Mouse (Mus musculus) kidney, postnatal 25 days (tissue): Measurements from ENCODE around the gene Hs3st2.

Source experiments
- DNase-seq, 2 experiments: peaks; one replicate each; pipeline ENCODE4 v3.0.0; 2021; ENCODE audit warnings: mixed read lengths in 2 of 2

Hs3st2 gene

GRCm38 (mm10) chr7:121460626-121461025, 69.0 kb downstream of the Hs3st2 start:
- no peak for DNase-seq

- DNase-seq = no peak
Observed at GRCm38 (mm10) chr7:121464441-121464840, 72.8 kb downstream of the Hs3st2 start.

DNA sequence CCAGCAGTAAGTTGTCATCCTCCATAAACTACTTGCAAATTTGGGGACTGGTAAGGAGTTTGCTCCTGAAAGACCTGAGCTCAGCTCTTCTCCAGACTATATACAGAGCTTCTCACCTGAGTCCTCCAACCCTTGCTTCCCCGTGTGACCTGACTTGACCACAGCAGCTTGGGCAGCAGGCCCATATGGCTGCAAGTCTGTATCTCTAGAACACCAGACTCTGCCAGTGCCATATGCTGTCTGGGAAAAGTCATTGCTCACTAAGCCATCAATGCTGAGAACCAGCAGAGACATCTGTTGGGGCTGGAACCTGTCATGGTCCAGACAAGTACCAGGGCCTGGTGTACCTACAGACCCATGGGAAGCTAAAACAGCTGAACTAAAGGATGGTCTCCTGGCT, 73.5 kb downstream of the Hs3st2 start:
- no peak for DNase-seq

DNA sequence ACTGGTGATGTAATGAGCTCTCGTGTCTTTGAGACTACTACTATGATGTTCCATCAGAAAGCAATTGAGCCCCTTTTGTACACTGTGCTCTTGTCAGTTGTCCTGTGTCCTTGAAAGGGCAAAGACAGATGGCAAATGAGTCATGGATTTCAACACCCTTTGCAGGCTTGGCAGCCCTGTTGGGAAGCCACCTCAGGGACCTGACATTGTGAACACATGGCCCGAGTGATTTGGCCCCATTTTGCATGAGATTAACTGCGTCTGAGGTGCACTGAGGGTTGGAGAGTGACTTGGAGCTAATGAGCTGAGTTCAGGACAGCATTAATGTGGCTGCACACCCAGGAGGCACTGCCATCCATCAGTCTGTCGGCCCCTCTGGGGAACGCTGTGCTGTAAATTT, 74.7 kb downstream of the Hs3st2 start:
- no peak for DNase-seq

DNA sequence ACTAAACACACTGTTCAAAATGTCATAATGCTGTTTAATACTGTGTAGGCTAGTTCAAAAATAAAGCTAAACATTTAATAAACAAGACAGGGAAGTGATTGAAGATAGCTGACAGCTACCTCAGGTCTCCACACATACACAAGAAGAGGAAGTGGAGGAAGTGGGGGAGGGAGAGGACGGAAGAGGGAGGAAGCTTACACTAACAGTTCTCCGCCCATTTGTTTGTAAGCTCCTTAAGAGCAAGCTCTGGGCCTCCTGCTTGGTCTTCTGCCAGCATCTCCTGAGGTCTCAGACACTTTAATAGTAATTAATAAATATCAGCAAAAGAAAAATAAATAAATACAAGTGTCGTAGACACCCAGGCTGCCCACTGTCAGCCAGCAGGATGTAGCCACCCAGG, 77.8 kb downstream of the Hs3st2 start:
- DNase-seq = peak; percentile 42 to 45

- no peak for DNase-seq
Observed at GRCm38 (mm10) chr7:121478302-121478701, 86.6 kb downstream of the Hs3st2 start.

DNA sequence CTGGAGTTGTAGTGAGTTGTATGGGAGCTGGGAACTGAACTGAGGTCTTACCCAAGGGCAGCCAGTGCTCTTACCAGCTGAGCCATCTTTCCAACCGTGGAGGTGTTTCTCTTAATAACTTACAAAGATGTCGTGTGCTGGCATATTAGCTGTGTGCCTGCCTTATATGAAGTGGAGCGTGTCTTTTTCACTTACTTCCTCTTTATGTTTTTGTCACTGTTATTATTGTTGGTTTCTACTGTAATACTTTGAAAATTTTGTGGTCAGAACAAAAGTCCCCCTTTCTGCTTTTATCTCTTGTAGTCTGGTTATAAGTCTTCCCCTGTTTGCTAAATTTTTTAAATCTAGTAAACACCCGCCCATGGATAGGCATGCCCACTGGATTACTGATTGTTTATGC, 88.4 kb downstream of the Hs3st2 start:
- DNase-seq = no peak

DNA sequence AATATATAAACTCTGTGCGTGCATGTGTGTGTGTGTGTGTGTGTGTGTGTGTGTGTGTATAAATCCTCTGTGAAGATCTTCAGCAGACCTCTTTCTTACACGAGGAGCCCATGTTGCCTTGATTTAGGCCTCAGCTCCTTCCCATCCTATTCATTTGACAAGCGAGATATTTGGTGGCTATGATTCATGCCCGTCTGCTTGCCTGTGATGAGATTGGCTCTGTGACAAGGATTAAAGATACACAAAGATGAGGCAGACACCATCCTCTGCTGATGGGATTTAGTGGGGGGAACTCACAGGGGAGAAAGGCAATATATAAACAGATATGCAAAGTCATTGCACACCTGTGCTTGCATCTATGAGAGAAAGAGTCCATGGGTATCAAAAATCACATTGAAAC, 92.9 kb downstream of the Hs3st2 start:
- DNase-seq = no peak

GRCm38 (mm10) chr7:121485266-121485665, 93.6 kb downstream of the Hs3st2 start:
- DNase-seq = peak in 1 of 2 experiments; percentile 33

GRCm38 (mm10) chr7:121487291-121487690, 95.6 kb downstream of the Hs3st2 start:
- no peak for DNase-seq

DNA sequence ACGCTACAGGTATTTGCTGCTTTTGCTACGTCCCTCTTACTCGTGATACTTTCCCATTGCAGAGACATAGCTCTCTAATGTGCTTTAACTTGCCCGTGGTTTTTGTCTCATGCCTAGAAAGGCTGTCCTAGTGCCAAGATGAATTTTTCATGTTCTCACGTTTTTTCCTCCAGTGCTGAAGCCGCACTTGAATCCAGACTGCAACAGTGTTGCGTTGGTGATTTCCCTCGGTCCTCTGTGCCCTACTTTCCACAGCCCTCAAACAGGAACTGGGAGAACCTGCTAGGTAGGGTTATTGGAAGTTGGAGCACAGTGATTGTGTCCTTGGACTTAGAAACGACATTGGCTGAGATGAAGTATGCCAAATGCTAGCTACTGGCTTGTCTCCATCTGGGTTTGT, 97.7 kb downstream of the Hs3st2 start:
- DNase-seq = peak in 1 of 2 experiments; percentile 20

GRCm38 (mm10) chr7:121491455-121492005, 99.9 kb downstream of the Hs3st2 start:
- no peak for DNase-seq

GRCm38 (mm10) chr7:121500516-121500915, 108.9 kb downstream of the Hs3st2 start:
- DNase-seq = no peak

DNA sequence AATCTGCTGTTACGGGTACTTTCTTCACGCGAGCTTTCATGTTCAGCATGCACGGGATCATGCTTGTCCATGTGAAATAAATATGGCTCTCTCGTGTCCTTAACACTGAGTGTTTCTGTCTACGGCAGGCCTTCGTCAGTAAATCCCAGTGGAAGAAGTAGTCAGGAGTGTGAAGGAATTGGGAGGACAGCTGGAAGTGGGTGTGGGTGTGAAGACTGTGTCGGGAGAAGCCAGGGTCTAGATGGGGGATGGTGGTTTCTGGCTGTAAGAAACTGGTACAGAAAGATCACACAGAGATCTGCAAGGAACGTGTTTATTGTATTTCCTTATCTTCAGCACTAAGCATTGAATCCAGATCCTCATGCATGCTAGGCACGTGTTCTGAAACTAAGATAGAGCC, 110.0 kb downstream of the Hs3st2 start:
- DNase-seq = no peak

DNA sequence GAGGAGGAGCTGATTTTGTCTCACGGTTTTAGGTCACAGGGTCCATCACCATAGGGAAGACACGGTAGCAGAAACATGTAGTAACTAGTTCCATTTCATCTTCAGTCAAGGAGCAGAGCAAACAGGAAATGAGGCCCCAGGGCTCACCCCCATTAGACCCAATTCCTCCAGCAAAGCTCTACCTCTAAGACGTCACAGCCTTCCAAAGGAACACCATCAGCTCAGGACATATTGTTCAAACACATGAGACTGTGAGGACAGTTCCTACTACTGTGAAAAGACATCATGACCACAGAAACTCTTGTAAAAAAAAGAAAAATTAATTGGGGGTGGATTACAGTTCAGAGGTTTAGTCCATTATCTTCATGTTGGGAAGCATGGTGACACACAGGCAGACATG, 125.1 kb downstream of the Hs3st2 start:
- no peak for DNase-seq

DNA sequence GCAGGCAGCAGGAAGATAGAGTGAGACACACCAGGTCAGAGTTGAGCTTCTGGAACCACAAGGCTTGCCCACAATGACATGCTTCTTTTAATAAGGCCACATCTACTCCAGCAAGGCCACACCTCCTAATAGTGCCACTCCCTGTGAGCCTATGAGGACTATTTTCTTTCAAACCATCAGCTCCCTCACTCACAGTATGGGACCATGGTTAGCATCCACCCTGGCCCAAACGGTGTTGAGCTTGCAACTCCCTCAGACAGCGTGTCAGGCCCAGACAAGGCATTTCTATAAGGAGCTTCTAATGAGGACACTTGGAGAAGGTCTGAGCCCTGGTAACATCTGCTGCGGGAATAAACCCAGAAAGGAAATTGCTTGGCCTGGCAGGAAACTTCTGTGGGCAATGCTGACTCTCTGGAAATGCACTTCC, 125.5 kb downstream of the Hs3st2 start:
- no peak for DNase-seq

DNA sequence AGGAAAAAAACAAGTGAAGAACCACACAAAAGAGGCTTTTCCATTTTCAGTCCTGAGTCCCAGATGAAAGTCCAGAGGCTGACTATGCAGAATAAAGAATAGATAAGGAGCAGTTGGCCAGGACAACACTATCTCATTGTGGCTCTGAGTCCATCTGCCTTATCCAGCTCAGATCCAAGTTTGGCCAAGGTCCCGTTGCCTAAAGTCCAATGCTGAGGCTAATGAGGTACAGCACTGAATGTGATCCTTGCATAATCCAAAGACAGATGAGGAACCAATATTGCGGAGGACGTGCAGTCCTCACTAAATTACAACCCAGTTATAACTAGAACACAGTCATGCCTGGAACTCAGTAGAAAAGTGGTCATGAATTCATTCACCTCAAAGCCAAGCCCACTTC, 130.5 kb downstream of the Hs3st2 start:
- DNase-seq = no peak

GRCm38 (mm10) chr7:121529023-121529422, 137.4 kb downstream of the Hs3st2 start:
- no peak for DNase-seq

- DNase-seq = no peak
Observed at GRCm38 (mm10) chr7:121533639-121534038, 142.0 kb downstream of the Hs3st2 start.

DNA sequence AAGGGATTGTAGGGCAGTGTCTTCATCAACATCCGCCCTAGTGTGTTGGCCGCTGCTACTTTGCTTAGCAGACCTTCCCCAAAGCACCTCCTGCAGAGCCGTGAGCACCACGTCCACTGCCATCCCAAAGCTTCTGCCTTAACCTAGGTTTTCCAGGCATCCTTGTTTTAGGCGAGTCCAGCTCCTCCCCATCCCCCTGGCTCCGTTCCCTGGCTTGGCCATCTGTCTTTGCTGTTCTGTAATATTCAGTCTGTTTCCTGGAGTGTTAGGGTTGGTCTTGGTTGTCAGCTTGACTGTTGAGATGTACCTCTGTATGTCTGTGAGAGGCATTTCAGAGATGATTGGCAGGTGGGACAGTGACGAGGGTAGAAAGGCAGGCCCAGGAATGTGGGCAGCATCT, 142.7 kb downstream of the Hs3st2 start:
- no peak for DNase-seq

DNA sequence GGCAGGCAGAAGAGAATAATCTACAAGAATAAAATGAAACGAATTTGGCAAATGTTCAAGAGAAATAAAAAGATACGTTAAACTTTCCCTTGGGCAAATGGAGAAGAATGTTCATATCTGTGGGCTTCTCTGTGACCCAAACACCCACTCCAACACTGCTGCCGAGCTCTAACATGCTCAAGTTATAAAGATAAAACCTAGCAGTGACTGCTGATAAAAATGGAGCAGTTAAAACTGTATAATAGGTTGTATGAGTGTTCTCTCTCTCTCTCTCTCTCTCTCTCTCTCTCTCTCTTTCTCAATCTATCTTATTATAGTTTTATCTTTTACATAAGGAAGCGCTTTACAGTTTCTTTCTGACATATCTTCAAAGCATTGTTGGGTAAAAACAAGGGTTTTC, 144.3 kb downstream of the Hs3st2 start:
- no peak for DNase-seq

GRCm38 (mm10) chr7:121539405-121540275, 148.0 kb downstream of the Hs3st2 start:
- DNase-seq = peak; percentile 40 to 48

- DNase-seq = no peak
Observed at GRCm38 (mm10) chr7:121542458-121542857, 150.8 kb downstream of the Hs3st2 start.

- peak; percentile 25 to 67 for DNase-seq
Observed at GRCm38 (mm10) chr7:121549329-121550022, 157.8 kb downstream of the Hs3st2 start.
